Mouse (Mus musculus): ENCODE measurements around the gene Smurf2.
A peak's percentile ranks its signal among the peaks of the same experiment; 100 is the strongest.
"Not testable (repeated sequence)": the region's sequence is repeated elsewhere in the genome, so short reads cannot be mapped to it uniquely, and the experiment has no call there.

The Smurf2 gene

DNA sequence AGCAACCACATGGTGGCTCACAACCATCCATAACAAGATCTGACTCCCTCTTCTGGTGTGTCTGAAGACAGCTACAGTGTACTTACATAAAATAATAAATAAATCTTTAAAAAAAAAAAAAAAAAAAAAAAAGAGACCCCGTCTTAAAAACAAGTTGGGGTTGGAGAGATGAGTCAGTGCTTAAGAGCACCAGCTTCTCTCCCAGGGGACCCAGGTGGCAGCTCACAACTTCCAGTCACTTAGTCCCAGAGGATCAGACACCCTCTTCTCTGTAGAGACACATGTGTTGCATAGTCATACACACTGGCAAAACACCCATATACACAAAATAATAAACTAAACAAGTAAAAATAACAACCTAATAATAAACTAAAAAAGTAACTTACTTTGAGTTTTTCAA is 113.1 kb downstream of the Smurf2 start:
- DNase-seq, result not testable (repeated sequence)

GRCm38 (mm10) chr11:106802069-106802627 is 118.4 kb downstream of the Smurf2 start:
- no peak for DNase-seq

GRCm38 (mm10) chr11:106795679-106796078 is 124.8 kb downstream of the Smurf2 start:
- DNase-seq, result no peak

DNA sequence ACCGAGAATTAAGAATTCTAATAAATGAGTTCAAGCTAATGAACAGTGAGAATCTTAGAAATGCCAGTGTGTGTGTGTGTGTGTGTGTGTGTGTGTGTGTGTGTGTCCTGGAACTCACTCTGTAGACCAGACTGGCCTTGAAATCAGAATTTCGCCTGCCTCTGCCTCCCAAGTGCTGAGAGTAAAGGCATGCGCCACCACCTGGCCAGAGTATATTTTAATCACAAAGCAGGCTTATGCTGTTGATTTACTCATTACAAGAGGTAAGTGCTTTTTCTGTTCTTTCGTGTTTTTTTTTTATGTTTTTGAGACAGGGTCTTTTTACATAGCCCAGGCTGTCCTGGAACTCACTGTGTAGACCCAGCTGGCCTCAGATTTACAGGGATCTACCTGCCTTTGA is 126.7 kb downstream of the Smurf2 start:
- DNase-seq, result no peak

- DNase-seq, result no peak
Observed at GRCm38 (mm10) chr11:106789649-106790048, 130.9 kb downstream of the Smurf2 start.

GRCm38 (mm10) chr11:106788775-106789459 is 131.6 kb downstream of the Smurf2 start, which contains the start of the genes Ddx5 and Cep95:
Gene Ddx5, minus strand, starts transcription at chr11:106789185.
Gene Cep95, plus strand, starts transcription at chr11:106789252.
- peak; percentile 98 for DNase-seq

DNA sequence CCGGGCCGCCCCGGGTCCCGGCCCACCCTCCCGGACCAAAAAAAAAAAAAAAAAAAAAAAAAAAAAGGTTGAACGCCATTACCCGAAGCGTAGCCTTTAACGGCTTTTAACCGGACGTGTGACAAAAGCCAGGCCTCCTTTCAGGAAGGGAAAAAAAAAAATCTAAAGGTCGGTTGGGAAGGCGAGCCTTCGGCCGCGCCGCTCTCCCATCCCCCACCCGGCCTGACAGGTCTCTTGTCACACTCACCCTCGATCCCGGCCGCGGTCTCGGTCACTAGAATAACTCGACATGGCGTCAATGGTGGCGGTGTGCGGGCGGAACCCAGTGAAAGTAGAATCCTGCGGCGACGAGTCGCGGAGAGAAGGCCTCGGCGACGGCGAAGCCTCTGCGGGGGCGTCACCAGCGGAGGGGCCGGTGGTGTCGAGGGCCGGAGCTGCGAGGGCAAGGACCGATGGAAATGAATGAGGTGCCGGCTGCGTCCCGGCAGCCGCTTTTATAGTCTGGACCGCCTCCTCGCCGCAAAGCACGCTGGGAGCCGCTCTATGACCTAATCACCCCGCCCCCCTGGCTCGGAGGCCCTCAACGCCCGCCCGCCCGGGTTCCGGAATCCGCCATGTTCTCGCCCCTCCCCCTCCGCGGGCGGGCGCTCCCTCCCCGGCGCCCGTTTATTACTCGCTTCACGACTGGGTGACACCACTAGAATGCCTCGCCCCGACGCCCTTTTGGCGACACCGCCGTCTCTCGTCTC is 132.3 kb downstream of the Smurf2 start:
- DNase-seq, result peak; percentile 100

DNA sequence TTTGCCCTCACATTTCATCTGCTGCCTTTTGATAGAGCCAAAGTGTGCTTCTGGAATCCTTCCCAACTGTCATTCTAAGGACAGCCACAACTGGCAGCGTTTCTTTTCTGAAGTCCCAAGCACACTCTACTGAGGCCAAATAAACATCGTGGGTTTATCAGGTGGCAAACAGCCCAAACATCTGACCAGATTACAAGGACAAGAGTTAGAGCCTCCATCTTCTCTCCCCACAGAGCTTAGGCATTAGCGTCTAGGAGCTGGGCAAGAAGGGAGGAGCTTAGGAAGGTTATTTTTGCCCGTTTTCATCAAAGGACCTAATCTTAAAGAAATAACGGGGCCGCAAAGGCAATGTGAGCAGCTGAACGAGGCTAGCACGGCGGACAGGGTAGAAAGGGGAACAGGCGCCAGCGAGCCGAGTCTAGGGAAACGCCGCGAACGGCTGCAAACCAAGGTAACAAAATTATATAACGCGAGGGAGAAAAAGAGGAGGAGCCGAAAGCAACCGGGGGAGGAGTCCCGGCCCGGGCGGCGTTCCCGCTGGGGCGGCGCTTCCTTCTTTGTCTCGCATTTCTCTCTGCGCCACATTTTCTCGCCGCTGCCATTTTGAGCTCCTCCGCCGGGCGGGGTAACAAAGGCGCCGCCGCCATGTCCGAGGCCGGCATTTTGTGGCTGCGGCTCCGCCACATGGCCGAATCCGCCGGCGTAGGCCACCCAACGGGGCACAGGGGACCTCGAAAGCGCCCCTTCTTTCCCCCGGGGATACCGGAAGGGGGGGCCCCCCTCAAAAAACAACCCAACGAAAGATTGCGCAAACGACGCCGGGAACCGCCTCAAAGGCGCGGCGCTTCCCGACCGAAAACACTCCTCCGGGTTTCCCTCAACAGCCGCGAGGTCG is 133.1 kb downstream of the Smurf2 start:
- peak; percentile 95 for DNase-seq

DNA sequence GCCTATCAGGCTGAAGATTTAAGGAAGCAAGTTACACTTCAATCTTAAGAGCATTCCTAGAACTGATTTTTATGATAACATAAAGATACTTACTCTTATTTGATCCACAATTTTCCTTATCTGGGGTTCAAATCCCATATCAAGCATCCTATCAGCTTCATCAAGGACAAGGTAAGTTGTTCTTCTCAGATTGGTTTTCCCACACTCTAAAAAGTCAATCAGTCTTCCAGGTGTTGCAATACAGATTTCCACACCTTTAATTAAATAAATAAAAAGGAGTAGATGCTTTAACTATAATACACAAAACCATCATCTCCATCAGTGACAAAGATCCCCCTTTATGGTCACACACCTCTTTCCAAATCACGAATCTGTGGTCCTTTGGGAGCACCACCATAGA is 135.5 kb downstream of the Smurf2 start:
- DNase-seq, result no peak

DNA sequence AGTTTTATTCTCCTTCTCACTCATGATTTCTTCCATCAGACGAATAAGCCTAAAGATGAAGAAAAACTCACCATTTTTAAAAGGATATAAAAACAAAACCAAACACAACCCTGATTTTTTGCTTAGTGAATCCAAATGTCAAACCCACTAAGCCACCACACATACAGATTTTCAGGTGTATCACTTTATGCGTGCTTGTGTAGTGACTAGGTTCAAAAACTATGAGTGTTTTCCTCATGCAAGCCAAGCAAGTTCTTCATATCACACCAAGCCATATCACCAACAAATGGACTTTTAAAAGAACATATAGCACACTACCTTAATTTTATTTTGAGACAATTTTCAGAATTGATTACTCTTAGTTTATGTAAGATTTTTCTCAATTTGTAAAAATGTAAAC is 136.0 kb downstream of the Smurf2 start:
- DNase-seq, result no peak

- no peak for DNase-seq
Observed at GRCm38 (mm10) chr11:106782841-106783764, 137.4 kb downstream of the Smurf2 start.

DNA sequence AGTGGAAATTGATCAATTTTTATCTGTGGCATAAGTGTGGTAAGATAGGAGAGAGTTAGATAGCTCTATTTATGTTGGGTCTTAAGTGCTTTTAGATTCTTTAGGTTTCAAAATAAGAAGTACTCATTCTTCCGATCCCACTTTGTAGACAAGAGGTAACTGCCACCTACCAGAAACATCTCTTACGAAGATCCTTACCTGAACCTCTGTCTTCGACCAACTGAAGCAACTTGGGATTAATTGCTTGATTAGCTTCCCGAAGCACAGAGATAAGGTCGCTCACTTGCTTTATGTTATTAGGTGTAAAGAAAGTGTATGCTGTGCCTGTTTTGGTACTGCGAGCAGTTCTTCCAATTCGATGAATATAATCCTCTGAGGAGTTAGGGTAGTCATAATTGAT is 138.2 kb downstream of the Smurf2 start:
- DNase-seq, result not testable (repeated sequence)

GRCm38 (mm10) chr11:106780590-106781220 is 139.8 kb downstream of the Smurf2 start:
- no peak for DNase-seq

DNA sequence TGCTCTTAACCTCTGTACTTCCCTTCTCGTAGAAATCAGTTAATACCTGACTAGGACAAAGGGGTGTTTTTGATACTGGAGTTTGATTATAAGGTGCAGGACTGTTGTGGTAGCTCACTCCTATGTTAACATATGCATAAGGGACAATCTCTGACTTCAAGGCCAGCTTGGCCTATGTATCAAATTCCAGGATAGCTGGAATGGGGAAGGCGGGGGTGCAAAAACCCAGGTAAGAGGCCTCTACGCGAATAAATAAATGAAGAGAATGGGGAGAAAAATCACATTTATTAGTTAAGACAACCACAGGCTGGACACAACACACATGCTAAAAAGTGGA is 140.5 kb downstream of the Smurf2 start:
- DNase-seq, result no peak

DNA sequence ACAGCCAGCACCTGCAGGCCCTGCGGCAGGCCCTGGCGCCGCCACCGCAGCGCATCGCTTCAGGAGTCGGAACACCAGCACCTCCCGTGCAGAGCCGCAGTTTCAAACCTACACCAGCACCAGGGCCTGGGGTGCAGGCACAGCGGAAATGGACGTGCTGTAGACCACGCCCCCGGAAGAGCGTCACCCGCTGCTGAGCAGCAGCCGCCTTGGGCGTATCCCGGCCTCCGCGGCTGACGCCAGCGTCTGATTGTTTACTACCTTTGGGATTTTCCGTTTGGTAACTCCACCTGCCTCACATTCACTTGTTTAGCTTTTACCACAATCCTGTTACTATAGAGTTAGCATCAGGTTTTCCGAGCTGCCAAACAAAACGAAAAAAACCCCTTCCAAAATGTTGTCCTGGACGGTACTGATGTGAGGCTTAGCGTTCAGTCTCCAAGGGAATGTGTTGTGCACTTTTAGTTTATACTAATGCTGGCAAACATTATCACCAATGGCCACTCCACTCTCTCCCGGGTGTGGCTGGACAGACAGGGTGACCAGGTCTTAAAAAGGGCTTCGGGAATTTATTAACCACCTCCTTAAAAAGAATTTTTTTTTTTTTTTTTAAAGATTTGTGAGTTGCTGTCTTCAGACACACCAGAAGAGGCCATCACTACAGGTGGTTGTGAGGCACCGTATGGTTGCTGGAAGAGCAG is 141.0 kb downstream of the Smurf2 start, which contains the start of gene Polg2:
Gene Polg2 (minus strand): TSS at position 150 of the 701 bp plus-strand sequence.
- DNase-seq, result peak; percentile 90

GRCm38 (mm10) chr11:106778589-106779387 is 141.7 kb downstream of the Smurf2 start:
- DNase-seq, result no peak

- no peak for DNase-seq
Observed at GRCm38 (mm10) chr11:106778132-106778531, 142.4 kb downstream of the Smurf2 start.

- no peak for DNase-seq
Observed at GRCm38 (mm10) chr11:106777395-106777794, 143.1 kb downstream of the Smurf2 start.

DNA sequence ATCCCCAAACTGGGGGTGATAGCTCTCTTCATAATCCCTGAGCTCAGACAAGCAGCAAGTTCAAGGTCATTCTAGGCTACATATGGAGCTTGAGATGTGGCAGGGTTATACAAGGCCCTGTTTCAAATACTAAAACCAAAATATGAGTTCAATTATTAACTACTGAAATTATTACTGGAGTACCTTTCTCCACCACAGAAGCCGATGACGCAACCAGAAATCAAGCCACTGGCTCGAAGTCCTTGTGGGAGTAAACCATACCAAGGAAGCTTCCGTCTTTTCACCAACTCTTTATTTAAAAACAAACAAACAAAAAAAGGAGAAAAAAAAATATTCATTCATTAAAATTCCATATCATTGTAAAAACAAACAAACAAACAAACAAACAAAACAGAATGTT is 143.6 kb downstream of the Smurf2 start:
- DNase-seq, result peak; percentile 35

DNA sequence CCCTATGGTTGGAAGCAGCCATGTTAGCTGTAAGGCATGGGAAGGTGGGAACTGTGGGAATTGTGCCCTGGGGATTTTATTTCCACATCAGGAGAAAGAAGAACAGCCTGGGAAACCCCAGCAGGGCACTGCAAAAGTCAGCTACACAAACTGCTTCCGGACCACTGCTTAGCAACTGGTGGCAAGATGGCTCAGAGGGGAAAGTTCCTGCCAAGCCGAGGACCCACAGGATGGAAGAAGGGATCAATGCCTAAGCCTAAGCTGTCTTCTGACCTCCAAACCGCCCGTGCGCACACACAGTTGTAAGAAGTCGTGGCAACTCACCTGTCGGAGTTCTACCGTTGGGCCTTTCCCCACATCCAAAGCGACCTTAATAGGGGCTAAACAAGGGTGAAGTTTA is 147.5 kb downstream of the Smurf2 start:
- no peak for DNase-seq
